Mouse (Mus musculus) E14TG2a.4 (cell line): ENCODE data around the gene Myf5.

Experiments used
- CTCF ChIP-seq: conservative IDR thresholded peaks from 2 replicates; pipeline ENCODE4 v1.5.1; 2014; ENCODE audit warnings: low read length
- NANOG ChIP-seq: IDR thresholded peaks from 2 replicates; pipeline ENCODE4 v1.6.1; 2014; ENCODE audit warnings: borderline replicate concordance, low read length, mixed read lengths
- POU5F1 ChIP-seq: IDR thresholded peaks from 2 replicates; pipeline ENCODE4 v1.6.1; 2014; ENCODE audit warnings: low read length, borderline replicate concordance

DNA sequence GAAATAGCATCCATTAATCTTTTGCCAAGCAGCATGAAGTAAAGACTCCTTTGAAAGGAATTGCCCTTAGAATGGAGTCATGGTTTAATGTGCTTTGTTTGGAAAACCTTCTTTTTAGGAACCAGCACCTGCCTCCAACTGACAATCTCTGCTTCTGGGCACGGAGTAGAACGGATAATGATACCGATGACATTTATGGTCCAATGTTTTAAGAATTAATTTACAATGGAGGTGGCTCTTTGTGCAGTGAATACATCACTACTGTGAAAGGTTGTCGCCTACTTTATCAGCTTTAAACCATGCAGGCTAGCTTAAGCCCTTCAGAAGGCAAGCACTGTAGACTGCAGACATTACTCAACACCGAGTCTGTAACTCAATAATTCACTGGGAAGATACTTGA, 14.2 kb downstream of the Myf5 start:
- TF ChIP-seq CTCF (no peak), POU5F1 (no peak), NANOG (no peak)
